14 mouse cellular contexts compared by ENCODE assay signal in genomic region chr13:38776546-38776945, GRCm38 (mm10).
"Had no signal": no experiment of that assay in that cellular context is flagged by ENCODE, and none has a peak within 500 bp of the region (broad histone marks: within the 10 kb centered on the region; RNA-seq: fewer than 3 reads in every experiment).

No protein-coding gene starts in this region.

- DNase-seq: lung, adult 18-20 months; lung, embryonic 14.5 days; lung, postnatal 10 days; lung, postnatal 4 days; midbrain, embryonic 14.5 days; right cerebral cortex, postnatal 14 days; thymus, adult 2 months; thymus, postnatal 25 days; thymus, postnatal 4 days had no signal

- H3K27me3 ChIP-seq: neural tube, embryonic 12.5 days; stomach, embryonic 15.5 days had no signal

- H3K27ac ChIP-seq: midbrain, embryonic 10.5 days; midbrain, embryonic 12.5 days; neural tube, embryonic 12.5 days; stomach, embryonic 15.5 days; stomach, postnatal 0 days had no signal

- H3K4me1 ChIP-seq: stomach, embryonic 15.5 days had no signal

- H3K4me2 ChIP-seq: lung, embryonic 14.5 days; midbrain, embryonic 12.5 days; neural tube, embryonic 12.5 days; stomach, embryonic 15.5 days had no signal

- H3K4me3 ChIP-seq: midbrain, embryonic 10.5 days; midbrain, embryonic 12.5 days; neural tube, embryonic 12.5 days; stomach, embryonic 15.5 days had no signal

- H3K9ac ChIP-seq: lung, embryonic 14.5 days; midbrain, embryonic 12.5 days; neural tube, embryonic 12.5 days; stomach, embryonic 15.5 days had no signal

- H3K36me3 ChIP-seq: midbrain, embryonic 10.5 days; midbrain, embryonic 12.5 days; neural tube, embryonic 12.5 days; stomach, embryonic 15.5 days had no signal

- H3K9me3 ChIP-seq: midbrain, embryonic 10.5 days; midbrain, embryonic 12.5 days; neural tube, embryonic 12.5 days; stomach, embryonic 15.5 days had no signal
